Mouse (Mus musculus) kidney, postnatal 36 days (tissue): Measurements from ENCODE around the gene Topbp1.

Experiments used
- DNase-seq, 2 experiments: peaks; one replicate each; pipeline ENCODE4 v3.0.0; 2021 to 2022; ENCODE audit warnings: mixed read lengths in 2 of 2

Topbp1 gene

DNA sequence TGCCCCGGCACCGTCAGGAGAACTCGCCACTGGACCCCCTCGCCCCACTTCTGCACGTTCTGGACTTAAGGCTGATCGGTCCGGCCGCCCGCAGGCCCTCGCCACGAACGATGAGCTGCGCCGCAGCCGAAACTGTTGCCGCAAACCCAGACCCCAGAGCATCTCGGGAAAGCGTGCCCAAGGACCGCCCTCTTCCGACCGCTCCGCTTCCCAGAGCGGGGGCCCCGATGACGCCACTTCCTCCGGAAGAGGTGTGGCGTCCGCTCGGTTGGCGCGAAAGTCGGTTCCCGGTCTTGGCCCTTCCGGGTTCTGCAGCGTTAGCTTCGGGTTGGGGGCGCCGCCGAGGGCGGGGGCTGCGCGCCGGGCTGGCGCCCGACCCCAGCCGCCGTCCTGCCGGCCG, at the start of gene Topbp1, which contains the start of gene 1300017J02Rik:
Gene Topbp1, plus strand, starts transcription at position 289 of the 400 bp plus-strand sequence.
Gene 1300017J02Rik, minus strand, starts transcription at position 156 of the 400 bp plus-strand sequence.
- peak; percentile 92 to 96 for DNase-seq

- no peak for DNase-seq
Observed at GRCm38 (mm10) chr9:103265778-103266177, 39.2 kb upstream of the Topbp1 start.

DNA sequence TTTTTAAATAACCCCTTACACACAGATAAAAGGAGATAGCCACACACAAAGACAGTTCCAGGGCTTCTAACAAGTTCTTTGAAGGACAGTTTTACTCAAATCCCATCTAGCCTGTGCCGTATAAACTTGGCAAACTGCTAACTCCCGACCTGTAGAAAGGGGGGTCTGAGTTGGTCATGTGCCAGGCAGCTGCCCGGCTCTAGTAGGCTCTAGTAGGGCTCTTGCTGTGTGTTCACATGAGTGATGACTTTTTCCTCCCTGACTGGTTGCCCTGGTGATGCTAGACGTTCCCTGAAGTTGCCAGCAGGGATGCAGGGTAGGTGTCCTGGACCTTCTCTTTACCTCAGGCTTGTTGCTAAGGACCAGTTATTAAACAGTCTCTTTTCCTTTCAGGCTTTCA, 33.9 kb upstream of the Topbp1 start:
- DNase-seq = no peak

GRCm38 (mm10) chr9:103274819-103275218, 30.2 kb upstream of the Topbp1 start:
- no peak for DNase-seq

DNA sequence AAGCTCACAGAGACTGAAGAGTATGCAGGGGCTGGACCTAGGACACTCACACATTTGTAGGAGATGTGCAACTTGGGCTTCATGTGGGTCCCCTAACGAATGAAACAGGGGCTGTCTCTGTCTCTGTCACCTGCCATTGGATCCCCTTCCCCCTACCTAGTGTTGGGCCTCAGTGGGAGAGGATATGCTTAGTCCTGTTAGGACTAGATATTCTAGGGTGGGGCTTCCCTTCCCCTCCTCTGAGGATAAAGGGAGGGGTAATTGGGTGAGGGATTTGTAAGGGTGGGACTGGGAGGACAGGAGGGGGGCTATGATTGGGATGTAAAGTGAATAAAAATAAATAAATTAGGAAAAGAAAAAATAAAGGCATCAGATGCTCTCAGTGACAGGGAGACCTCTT, 29.3 kb upstream of the Topbp1 start:
- no peak for DNase-seq

- no peak for DNase-seq
Observed at GRCm38 (mm10) chr9:103276876-103277275, 28.1 kb upstream of the Topbp1 start.

GRCm38 (mm10) chr9:103286396-103286795, 18.6 kb upstream of the Topbp1 start:
- DNase-seq = no peak

- no peak for DNase-seq
Observed at GRCm38 (mm10) chr9:103286901-103287422, 18.1 kb upstream of the Topbp1 start.

- no peak for DNase-seq
Observed at GRCm38 (mm10) chr9:103287840-103288488, 17.1 kb upstream of the Topbp1 start.

DNA sequence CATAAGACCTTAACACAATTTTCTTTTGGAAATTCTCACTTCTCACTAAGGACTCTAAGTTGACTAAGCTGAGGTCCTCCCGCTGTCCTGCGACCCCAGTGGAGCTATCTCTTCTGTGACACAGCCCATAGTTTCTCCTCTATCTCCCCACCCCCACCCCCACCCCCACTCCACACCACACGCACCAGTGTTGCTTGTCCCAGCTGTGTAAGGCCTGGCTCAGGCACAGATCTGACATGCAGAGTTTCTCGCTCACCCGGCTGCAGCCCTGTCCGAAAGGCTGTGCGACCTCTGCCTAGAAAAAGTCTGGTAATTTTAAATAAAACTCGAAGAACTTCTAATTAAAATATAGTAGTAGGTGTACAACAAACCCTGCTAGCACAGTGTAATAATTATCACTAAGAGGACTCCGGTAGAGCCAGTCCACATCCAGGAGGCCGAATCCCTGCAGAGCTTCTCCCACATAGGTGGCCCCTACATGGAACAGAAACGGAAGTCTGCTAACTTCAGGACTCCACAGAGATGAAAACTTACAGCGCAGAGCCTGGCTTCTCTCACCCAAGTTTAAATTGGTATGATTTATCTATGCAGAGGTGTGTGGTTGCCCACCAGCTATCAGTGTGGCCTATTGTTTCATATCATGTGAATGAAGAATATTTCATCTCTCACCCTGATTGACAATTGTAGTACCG, 16.4 kb upstream of the Topbp1 start:
- no peak for DNase-seq

GRCm38 (mm10) chr9:103294507-103294906, 10.5 kb upstream of the Topbp1 start:
- DNase-seq = no peak

DNA sequence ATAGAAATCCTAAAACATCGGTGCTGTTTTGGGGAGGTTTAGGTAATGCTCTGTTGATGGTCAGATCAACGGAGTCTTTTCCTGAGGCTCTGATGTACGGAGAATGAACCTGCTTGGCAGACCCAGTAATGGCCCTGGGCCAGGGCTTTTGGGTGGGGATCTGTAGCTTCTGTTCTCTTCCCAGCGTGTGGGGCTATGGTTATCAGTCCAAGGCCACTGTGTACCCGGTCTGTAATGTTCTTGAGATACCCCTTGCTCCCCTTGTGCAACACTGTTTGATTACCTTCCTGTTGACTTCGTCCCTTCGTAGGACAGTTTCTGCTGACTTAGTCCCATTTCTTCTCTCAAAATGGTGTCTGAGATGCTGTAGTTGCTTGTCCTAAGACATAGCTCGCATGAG, 3.9 kb upstream of the Topbp1 start:
- DNase-seq = no peak

DNA sequence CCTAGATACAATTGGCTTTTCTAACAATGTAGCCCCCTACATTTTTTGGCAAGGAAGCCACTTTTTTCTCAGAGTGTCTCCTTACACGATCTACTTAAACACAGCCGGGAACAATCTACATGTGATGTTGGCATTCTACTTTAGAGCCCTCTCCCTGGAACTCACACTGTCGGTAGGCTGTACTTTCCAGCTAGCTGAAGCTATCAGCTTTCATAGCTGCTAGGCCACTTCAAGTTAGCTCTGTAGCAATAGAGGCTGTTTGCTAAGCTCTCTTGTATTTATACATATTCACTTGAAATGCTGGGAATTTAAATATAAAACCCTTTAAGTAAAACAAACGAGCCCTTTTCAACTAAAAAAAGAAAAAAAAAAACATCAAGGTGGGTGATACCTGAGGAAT, 2.8 kb upstream of the Topbp1 start:
- no peak for DNase-seq

DNA sequence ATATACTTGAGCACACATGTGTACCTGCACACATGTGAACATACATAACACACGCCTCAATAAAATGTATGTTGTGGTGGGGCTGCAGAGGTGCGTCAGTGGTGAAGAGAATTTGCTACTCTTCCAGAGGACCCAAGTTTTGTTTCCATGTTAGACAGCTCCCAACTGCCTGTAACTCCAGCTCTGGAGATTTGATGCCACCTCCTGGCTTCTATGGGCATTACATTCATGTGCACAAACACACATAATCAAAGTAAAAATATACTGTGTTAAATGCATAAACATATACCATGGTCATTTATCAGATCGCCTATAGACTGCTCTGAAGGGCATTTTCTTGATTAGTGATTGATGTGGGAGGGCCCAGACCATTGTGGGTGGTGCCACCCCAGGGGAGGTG, 2.3 kb upstream of the Topbp1 start:
- DNase-seq = peak; percentile 54 to 80

DNA sequence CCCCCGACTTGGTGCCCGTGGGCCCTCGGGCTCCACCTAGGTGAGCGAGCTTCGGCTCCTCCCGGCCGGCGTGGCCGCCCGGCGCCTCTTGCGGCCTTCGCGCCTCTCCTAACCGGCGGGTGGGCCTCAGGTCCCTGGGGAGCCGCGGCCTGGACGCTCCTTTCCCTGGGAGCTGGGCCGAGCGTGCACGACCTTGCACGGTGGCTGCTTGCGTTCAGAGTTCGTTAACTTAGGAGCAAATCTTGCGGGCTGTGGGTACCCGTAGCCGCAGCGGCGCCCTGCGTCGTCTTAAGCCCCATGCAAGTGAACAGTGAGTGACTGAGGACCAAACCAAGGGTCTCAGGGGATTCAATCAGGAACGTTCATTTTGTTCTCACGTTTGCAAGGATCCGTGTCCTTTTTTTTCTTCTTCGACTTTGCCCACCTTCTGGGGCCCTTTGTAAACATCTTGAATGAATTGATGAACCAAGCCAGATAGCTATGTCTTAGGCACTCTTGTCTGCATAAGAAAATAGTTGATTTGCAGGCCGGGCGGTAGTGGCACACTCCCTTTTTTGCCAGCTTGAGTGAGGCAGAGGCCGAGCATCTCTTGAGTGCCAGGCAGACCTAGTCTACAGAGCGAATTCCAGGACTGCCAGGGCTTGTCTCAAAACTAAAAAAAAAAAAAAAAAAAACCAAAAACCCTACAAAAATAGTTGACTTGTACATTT, 472 bp downstream of the Topbp1 start:
- DNase-seq = no peak

DNA sequence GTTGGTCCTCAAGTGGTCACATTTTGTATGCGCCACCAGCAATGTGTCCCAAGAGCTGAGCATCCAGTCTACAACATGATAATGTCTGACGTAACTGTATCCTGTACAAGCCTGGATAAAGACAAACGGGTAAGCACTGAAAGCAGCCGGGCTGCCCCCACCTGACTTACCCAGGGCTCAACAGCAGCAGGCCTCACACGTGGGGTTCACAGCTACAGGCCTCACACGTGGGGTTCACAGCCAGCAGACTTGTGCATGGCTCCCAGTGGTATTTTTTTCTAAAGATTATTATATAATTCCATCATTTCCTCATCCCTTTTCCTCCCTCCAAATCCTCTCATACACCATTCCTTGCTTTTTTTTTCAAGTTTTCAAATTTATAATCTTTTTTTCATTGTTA, 4.8 kb downstream of the Topbp1 start:
- DNase-seq = no peak

GRCm38 (mm10) chr9:103324678-103325077, 19.7 kb downstream of the Topbp1 start:
- no peak for DNase-seq

GRCm38 (mm10) chr9:103326449-103326848, 21.4 kb downstream of the Topbp1 start:
- no peak for DNase-seq

DNA sequence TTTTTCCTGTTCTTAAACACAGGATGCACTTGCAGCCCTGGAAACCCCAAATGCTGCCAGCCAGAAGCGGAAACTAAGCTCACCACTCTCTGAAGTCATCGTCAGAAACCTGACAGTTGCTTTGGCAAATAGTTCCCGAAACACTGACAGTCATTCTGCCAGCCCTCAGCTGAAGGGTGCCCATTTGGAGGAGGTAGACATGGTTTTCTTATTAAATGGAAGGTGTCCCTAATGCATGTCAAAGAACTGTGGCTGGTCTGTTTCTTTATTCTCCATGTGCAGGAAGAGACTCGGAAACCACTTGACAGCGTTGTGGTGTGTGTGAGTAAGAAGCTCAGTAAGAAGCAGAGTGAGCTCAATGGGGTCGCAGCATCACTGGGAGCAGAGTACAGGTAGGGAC, 27.6 kb downstream of the Topbp1 start:
- DNase-seq = no peak

GRCm38 (mm10) chr9:103336912-103337311, 31.9 kb downstream of the Topbp1 start:
- no peak for DNase-seq

DNA sequence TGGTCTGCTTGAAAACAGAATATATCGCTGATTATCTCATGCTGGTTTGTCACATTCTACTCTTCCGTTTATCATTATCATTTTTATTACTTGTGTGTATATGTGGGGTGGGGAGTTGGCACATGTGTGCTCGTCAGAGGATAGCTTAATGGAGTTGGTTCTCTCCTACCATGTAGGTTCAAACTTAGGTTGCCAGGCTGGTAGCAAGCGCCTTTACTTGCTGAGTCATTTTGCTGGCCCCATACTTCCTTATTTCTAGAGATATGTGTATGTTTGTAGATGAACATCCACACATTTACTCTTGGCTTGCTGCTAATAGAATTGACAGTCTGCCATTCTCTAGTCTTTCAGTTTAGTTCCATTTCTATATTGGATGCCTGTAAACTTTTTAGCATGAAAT, 42.0 kb downstream of the Topbp1 start:
- DNase-seq = no peak

- no peak for DNase-seq
Observed at GRCm38 (mm10) chr9:103347996-103348490, 43.0 kb downstream of the Topbp1 start.

DNA sequence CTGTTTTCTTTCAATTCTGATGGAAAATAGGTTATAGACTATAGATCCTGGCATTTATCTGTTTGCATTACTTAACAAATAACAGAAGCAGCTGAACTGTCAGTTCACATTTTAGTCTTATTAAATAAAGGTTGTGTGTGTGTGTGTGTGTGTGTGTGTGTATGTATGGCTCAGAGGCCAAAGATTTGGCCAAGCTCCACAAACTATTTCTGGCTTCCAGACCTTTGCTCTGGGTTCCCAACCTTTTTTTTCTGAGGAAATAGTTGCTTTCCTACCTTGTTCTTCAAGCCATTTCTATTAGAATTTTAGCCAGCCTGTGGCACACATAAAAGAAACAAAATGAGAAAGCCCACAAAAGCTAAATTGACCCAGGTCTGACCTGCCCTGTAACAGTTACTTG, 43.8 kb downstream of the Topbp1 start:
- DNase-seq = peak; percentile 22 to 37
